Mouse (Mus musculus): ENCODE data around the gene Prdm1. TPM values are rescaled to one million over a fixed set of nuclear protein-coding genes. Genes with fewer than 3 reads are reported as not detected.

The Prdm1 gene
- total and polyA plus RNA-seq, 3 experiments = 0.89 to 1.6 (median 0.97) TPM

GRCm38 (mm10) chr10:44421896-44422295, 106.4 kb downstream of the Prdm1 start:
- no peak overlapping the region for H3K9ac ChIP-seq (ENCODE audit: low read depth, low read length)
- intact Hi-C loops (cut with DNase I) = no loop called here
- DNase-seq = no peak
- H3K27me3 ChIP-seq (ENCODE audit: control insufficient read depth, insufficient read depth, low read length) = no peaks in the 10 kb centered on the region
- no peak overlapping the region for H3K4me3 ChIP-seq
- H3K27ac ChIP-seq = no peak overlapping the region
- TF ChIP-seq CTCF (IDR thresholded peaks at IDR 0.05) (no peak), POLR2A (IDR thresholded peaks at IDR 0.05; ENCODE audit: insufficient read depth, low read depth, low read length) (no peak)
- no peaks in the 10 kb centered on the region for H3K36me3 ChIP-seq (ENCODE audit: control insufficient read depth, insufficient read depth, low read length)
- 26% methylated on average over 1 of the region's 1 CpGs for WGBS
- H3K4me1 ChIP-seq (ENCODE audit: control insufficient read depth, insufficient read depth, low read length) = peaks cover 1% of the 10 kb centered on the region
- H3K79me2 ChIP-seq (replicated peaks; ENCODE audit: control insufficient read depth, insufficient read depth, low read length) = no peaks in the 10 kb centered on the region

GRCm38 (mm10) chr10:44420211-44420610, 108.1 kb downstream of the Prdm1 start:
- 83% methylated on average over 3 of the region's 3 CpGs for WGBS
- no peak overlapping the region for H3K9ac ChIP-seq (ENCODE audit: low read depth, low read length)
- no peak overlapping the region for H3K4me3 ChIP-seq
- peaks cover 1% of the 10 kb centered on the region for H3K4me1 ChIP-seq (ENCODE audit: control insufficient read depth, insufficient read depth, low read length)
- TF ChIP-seq POLR2A (IDR thresholded peaks at IDR 0.05; ENCODE audit: insufficient read depth, low read depth, low read length) = no peak
- no peak for TF ChIP-seq EP300 (IDR thresholded peaks at IDR 0.05; ENCODE audit: insufficient read depth, low read depth, low read length)
- no peak for TF ChIP-seq CTCF (IDR thresholded peaks at IDR 0.05)
- H3K79me2 ChIP-seq (replicated peaks; ENCODE audit: control insufficient read depth, insufficient read depth, low read length) = no peaks in the 10 kb centered on the region
- H3K27me3 ChIP-seq (ENCODE audit: control insufficient read depth, insufficient read depth, low read length) = no peaks in the 10 kb centered on the region
- DNase-seq = no peak
- H3K36me3 ChIP-seq (ENCODE audit: control insufficient read depth, insufficient read depth, low read length) = no peaks in the 10 kb centered on the region
- no peak overlapping the region for H3K27ac ChIP-seq
- intact Hi-C loops (cut with DNase I) = no loop called here

GRCm38 (mm10) chr10:44418901-44419300, 109.4 kb downstream of the Prdm1 start:
- no peak overlapping the region for H3K9ac ChIP-seq (ENCODE audit: low read depth, low read length)
- no peaks in the 10 kb centered on the region for H3K27me3 ChIP-seq (ENCODE audit: control insufficient read depth, insufficient read depth, low read length)
- intact Hi-C loops (cut with DNase I) = no loop called here
- H3K4me3 ChIP-seq = no peak overlapping the region
- H3K36me3 ChIP-seq (ENCODE audit: control insufficient read depth, insufficient read depth, low read length) = no peaks in the 10 kb centered on the region
- DNase-seq = no peak
- H3K4me1 ChIP-seq (ENCODE audit: control insufficient read depth, insufficient read depth, low read length) = no peaks in the 10 kb centered on the region
- no peak for TF ChIP-seq EP300 (IDR thresholded peaks at IDR 0.05; ENCODE audit: insufficient read depth, low read depth, low read length)
- TF ChIP-seq POLR2A (IDR thresholded peaks at IDR 0.05; ENCODE audit: insufficient read depth, low read depth, low read length) = no peak
- TF ChIP-seq CTCF (IDR thresholded peaks at IDR 0.05) = no peak
- 62% methylated on average over 2 of the region's 2 CpGs for WGBS
- H3K27ac ChIP-seq = no peak overlapping the region
- H3K79me2 ChIP-seq (replicated peaks; ENCODE audit: control insufficient read depth, insufficient read depth, low read length) = no peaks in the 10 kb centered on the region

GRCm38 (mm10) chr10:44415576-44415975, 112.7 kb downstream of the Prdm1 start:
- TF ChIP-seq POLR2A (IDR thresholded peaks at IDR 0.05; ENCODE audit: insufficient read depth, low read depth, low read length) = no peak
- no peak for TF ChIP-seq CTCF (IDR thresholded peaks at IDR 0.05)
- TF ChIP-seq EP300 (IDR thresholded peaks at IDR 0.05; ENCODE audit: insufficient read depth, low read depth, low read length) = no peak
- no peak overlapping the region for H3K4me3 ChIP-seq
- 78% methylated on average over 3 of the region's 3 CpGs for WGBS
- no peaks in the 10 kb centered on the region for H3K4me1 ChIP-seq (ENCODE audit: control insufficient read depth, insufficient read depth, low read length)
- no peak overlapping the region for H3K27ac ChIP-seq
- H3K9ac ChIP-seq (ENCODE audit: low read depth, low read length) = no peak overlapping the region
- H3K79me2 ChIP-seq (replicated peaks; ENCODE audit: control insufficient read depth, insufficient read depth, low read length) = no peaks in the 10 kb centered on the region
- intact Hi-C loops (cut with DNase I) = no loop called here
- no peaks in the 10 kb centered on the region for H3K27me3 ChIP-seq (ENCODE audit: control insufficient read depth, insufficient read depth, low read length)
- H3K36me3 ChIP-seq (ENCODE audit: control insufficient read depth, insufficient read depth, low read length) = no peaks in the 10 kb centered on the region
- no peak for DNase-seq

GRCm38 (mm10) chr10:44409958-44410357, 118.3 kb downstream of the Prdm1 start:
- no peaks in the 10 kb centered on the region for H3K79me2 ChIP-seq (replicated peaks; ENCODE audit: control insufficient read depth, insufficient read depth, low read length)
- no peak overlapping the region for H3K4me3 ChIP-seq
- intact Hi-C loops (cut with DNase I) = no loop called here
- no peaks in the 10 kb centered on the region for H3K27me3 ChIP-seq (ENCODE audit: control insufficient read depth, insufficient read depth, low read length)
- 90% methylated on average over 11 of the region's 11 CpGs for WGBS
- no peak overlapping the region for H3K9ac ChIP-seq (ENCODE audit: low read depth, low read length)
- H3K27ac ChIP-seq = no peak overlapping the region
- no peaks in the 10 kb centered on the region for H3K4me1 ChIP-seq (ENCODE audit: control insufficient read depth, insufficient read depth, low read length)
- no peak for DNase-seq
- no peaks in the 10 kb centered on the region for H3K36me3 ChIP-seq (ENCODE audit: control insufficient read depth, insufficient read depth, low read length)
- TF ChIP-seq CTCF (IDR thresholded peaks at IDR 0.05) (no peak), EP300 (IDR thresholded peaks at IDR 0.05; ENCODE audit: insufficient read depth, low read depth, low read length) (no peak), POLR2A (IDR thresholded peaks at IDR 0.05; ENCODE audit: insufficient read depth, low read depth, low read length) (no peak)

GRCm38 (mm10) chr10:44409054-44409453, 119.2 kb downstream of the Prdm1 start:
- no peak overlapping the region for H3K9ac ChIP-seq (ENCODE audit: low read depth, low read length)
- TF ChIP-seq POLR2A (IDR thresholded peaks at IDR 0.05; ENCODE audit: insufficient read depth, low read depth, low read length) (no peak), EP300 (IDR thresholded peaks at IDR 0.05; ENCODE audit: insufficient read depth, low read depth, low read length) (no peak), CTCF (IDR thresholded peaks at IDR 0.05) (no peak)
- no peaks in the 10 kb centered on the region for H3K36me3 ChIP-seq (ENCODE audit: control insufficient read depth, insufficient read depth, low read length)
- H3K27me3 ChIP-seq (ENCODE audit: control insufficient read depth, insufficient read depth, low read length) = no peaks in the 10 kb centered on the region
- H3K27ac ChIP-seq = no peak overlapping the region
- no peak overlapping the region for H3K4me3 ChIP-seq
- intact Hi-C loops (cut with DNase I) = no loop called here
- 74% methylated on average over 10 of the region's 10 CpGs for WGBS
- no peaks in the 10 kb centered on the region for H3K79me2 ChIP-seq (replicated peaks; ENCODE audit: control insufficient read depth, insufficient read depth, low read length)
- DNase-seq = no peak
- no peaks in the 10 kb centered on the region for H3K4me1 ChIP-seq (ENCODE audit: control insufficient read depth, insufficient read depth, low read length)
